Mouse (Mus musculus) activated CD4-positive, CD25-positive, alpha-beta regulatory T cell, adult 9 weeks (primary cell): ENCODE data around the gene Trim43c. TPM values are rescaled to one million over a fixed set of nuclear protein-coding genes. Genes with fewer than 3 reads are reported as not detected.

Source experiments
- polyA plus RNA-seq: library from polyadenylated mRNA; unstranded; fragments of 100-300 nt; shearing (Covaris generic); gene quantifications from one replicate; pipeline ENCODE4 v1.2.1, GENCODE M21; 2017

The Trim43c gene
- not detected for polyA plus RNA-seq

GRCm38 (mm10) chr9:88838864-88839263, at the start of gene Trim43c:
Gene Trim43c, plus strand, starts transcription at chr9:88839164.

Other genes with a start within 250 kb of the Trim43c start
- gene Mthfsl, start 118.9 kb upstream of the Trim43c start, polyA plus RNA-seq, result 100 TPM
- gene Bcl2a1d, start 107.2 kb upstream of the Trim43c start, polyA plus RNA-seq, result 74.2 TPM
- gene Bcl2a1a, start 117.7 kb downstream of the Trim43c start, polyA plus RNA-seq, result 1.2 TPM